Mouse (Mus musculus) layer of hippocampus, adult 18-20 months (tissue): ENCODE data around the gene Mmaa. TPM values are rescaled to one million over a fixed set of nuclear protein-coding genes. Genes with fewer than 3 reads are reported as not detected.

Experiments used
- DNase-seq, 2 experiments: peaks; one replicate each; pipeline ENCODE4 v3.0.0; 2022; ENCODE audit warnings: low spot score in 2 of 2
- total RNA-seq, 2 experiments: library from RNA; stranded (reverse); gene quantifications; 2 replicates each; pipeline ENCODE4 v1.2.3; 2021

The Mmaa gene
- total RNA-seq, 2 experiments from 2014 or later = 24.5 to 25.0 TPM

DNA sequence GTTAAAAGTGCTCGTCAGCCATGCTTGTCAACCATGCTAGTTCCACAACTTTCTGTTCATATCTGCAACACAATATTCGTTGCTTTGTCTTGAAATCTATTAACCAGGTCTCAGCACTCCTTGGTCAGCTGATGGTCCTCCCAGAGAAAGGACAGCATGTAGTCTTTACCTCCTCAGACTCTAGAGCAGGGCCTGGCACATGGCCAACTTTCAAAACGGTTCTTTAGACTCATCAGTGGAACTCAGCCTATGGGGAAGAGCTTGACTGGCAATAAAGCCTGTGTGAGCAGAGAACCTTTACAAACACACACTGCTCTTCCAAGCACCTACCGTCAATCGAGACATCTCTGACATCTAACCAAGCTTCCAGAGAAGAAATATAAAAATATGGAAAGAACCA is 5.1 kb downstream of the Mmaa start:
- no peak for DNase-seq

DNA sequence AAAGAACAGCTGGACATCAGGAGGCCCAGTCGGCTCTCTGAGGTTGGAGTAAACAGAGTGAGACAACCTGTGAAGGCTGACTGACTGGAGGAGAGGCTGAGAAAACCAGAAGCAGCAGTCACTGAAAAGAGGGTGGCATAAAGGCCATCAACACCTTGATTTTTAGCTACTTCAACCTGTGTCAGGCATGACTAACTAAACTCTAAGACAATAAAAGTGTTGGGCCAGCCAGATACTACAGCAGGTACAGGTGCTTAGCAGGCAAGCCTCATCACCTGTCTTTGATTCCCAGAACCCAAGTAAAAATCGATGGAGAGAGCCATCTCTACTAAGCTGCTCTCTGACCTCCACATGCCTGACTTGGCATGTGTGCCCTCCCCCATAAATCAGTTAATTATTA is 6.1 kb downstream of the Mmaa start:
- no peak for DNase-seq

DNA sequence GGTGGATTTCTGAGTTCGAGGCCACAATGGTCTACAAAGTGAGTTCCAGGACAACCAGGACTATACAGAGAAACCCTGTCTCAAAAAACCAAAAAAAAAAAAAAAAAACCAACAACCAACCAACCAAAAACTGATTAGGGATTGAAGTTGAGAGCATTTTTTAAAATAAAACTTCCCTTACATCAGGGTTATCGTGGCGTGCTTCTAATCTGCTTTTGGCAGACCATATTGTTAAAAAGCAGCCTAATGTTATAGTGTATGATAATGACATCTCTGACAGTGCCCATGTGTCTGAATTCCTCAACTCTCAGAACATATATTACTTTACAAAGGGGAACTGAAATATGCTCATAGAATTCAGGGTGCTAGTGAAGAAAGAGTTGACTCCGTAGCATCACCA is 6.5 kb downstream of the Mmaa start:
- no peak for DNase-seq

DNA sequence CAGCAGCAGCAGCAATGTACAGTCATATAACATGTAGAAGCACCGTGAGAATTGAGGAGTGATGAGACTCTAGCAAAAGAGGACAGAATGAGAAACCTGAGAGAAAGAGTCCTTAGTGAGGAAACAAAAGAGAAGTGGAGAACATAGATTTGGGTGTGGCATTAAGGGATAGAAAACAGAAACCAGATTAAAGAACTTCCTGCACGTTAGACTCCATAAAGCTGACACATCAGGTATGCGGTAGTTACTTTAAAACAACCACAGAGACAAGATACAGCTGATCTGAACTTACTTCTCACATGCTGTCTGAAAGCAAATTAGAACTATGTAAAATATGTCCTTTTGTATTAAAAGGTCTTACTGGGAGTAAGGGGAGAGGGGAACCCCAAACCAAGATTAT is 8.3 kb downstream of the Mmaa start:
- no peak for DNase-seq

DNA sequence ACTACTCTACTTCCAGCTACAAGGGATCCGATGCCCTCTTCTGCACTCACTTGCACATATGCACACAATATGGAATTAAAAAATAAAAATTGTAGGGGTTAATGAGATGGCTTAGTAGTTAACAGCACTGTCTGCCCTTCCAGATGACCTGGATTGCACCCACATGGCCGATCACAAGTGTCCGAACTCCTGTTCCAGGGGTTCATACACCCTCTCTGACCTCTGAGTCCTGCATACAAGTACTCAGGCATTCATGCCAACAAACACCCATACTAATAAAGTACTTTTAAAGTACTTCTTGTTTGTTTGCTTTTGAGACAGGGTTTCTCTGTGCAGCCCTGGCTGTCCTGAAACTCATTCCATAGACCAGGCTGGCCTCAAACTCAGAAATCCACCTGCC is 10.1 kb downstream of the Mmaa start:
- DNase-seq = no peak

DNA sequence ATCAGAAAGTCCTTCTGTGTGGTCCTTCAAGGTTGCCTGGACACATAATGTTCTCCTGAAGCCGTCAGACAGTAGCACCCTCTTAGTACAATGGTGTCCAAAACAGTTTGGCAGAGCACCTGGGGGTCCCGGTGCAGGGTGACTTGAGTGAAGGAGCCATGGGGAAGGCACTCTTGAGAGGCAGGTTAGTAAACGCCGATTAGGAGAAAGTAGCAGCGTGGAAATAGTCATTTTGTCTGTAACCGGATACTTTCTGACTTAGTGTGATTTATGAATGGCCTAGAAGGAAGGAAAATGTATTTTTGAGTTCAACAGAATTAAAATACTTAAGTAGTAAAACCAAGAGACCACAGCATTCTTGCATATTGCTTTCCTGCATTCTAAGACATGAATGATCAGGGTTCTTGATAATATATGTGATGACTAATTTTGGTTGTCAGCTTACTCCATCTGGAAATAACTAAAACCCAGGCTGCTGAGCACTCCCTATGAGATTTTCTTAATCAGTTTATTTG is 13.3 kb downstream of the Mmaa start:
- no peak for DNase-seq

DNA sequence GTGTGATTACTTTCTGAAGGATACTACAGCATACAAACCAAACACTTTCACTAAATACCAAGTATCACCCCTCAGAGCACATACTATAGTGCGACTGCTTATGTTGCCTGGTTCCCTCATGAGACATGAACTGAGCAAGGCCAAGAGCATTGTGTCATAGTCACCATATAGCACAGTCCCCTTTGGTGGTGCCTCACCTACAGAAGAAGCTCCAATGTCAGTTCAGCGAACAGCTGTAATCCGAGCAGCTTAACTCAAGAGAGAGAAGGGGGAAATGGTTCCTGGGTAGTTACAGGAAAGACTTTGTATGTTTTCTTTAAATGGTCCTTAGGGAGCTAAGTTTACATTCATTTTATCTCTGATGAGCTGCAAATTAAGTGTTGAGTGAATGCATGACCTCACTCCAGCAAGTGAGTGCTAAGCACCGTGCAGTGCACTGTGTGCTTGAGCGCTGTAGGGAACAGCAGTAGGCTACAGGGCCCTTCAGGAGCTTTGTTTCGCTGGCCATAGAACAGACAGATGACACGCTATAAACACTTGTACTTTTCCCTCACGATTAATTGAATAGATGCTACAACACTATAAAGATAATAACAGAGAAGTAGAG is 17.4 kb downstream of the Mmaa start:
- DNase-seq = no peak

DNA sequence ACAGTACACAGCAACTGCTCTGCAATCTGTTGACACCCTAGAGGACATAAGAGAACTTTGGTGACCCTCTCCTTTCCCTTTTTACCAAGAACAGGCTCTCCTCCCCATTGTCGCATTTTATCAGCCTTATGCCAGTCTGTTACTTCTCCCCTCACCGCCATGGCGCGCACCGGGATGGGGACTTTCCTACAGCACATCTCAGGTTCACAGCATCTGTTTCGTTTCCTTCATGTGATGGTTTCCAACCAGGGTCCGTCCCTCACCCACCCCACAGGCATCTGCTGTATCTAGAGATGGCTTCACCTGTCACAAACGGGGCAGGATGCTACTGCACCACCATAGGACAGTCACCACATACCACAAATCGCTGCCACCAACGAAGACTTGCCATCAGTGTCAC is 19.8 kb downstream of the Mmaa start:
- no peak for DNase-seq

DNA sequence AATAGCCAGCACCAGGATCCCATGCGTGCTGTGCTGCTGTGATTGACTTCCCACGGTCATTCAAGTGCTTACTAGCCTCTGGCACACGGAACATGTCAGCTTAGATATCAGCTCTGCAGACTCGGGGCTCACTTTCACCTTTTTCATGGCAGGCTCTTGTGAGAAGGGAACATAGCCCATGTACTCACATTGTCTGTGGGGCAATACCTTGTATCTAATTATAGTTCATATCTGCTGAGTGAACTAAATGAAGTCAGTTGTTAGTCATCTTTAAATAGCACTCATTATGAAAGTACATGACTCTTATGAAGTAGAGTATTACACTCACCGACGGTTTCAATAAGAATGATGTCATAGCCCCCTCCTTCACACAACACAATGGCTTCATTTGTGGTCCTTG is 21.0 kb downstream of the Mmaa start:
- DNase-seq = no peak

DNA sequence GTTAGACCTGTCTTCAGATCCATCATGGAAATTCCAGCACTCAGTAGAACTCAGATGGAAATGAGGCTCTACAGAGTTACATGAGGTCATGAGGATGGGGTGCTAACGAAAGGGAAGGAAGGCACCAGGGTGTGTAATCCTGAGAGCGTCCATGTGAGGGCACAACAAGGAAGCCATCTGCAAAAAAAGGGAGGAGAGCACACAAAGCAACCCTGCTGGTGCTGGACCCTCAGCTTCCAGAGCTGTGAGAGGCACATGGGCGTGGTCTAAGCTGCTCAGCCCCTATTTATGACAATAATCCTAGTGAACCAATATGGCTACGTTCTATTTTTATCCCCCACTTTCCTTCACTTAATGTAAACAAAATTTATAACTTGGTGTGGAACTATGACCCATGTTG is 22.1 kb downstream of the Mmaa start:
- no peak for DNase-seq

DNA sequence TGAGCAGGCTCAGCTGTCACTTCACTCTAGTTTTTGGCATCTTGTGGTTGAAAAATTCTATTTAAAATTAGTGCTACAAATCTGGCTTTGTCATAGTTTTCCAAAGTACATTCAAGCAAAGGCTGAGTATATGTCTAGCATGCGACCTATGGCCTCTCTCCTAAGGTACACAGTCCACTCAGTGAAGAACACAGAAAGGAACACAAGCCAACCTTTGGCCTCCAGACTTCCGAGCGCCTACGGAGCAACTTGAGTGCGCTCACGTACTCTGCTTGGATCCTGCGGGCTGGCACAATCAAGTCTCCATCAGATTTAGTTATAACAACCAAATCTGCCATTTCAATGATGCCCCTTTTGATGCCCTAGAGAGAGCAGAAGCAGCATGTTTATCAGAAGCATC is 25.8 kb downstream of the Mmaa start:
- DNase-seq = no peak

DNA sequence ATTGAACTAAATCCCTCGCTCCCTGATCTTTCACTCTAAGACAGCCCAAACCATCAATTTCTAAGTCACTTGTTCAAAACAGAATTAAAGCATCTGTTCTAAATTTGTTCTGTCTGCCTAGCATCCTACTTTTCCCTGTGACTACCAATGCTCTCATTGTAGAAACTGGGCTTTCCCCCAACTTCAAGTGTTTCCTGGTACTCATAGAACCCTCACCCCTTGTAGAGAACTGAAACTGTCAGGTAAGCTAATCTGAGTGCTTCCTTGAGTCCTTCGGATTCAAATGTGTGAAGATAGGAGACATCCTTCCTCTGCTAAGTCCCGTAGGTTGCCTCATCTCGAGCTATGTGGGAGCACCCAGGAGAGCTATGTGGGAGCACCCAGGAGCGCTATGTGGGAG is 32.8 kb downstream of the Mmaa start:
- no peak for DNase-seq

DNA sequence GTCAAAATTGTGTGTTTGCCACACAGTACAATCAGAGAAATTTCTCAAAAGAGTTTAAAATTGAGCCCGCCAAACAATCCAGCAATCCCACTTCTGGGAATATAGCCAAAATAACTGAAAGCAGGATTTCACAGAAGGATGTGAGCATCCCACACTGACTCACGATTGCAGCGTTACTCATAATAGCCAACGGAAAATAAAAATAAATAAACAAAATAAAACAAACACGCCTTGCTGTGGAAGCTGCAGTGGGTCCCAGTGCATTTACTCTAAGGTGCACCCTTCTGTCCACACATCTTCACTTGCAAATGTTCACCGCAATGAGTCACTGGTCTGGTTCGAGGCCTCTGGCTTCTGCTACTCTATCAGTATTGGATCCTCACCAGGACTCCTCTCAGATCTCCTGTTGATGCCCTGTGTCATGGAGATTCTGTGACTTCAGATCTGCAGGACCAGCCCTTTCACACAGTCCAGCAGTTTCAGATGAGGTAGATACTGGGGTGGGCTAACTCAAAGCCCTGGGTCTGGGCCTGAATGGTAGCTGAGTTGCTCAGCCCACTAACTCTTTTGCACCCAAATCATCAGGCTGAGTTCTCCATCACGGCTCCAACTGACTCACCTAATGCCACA is 38.5 kb downstream of the Mmaa start:
- DNase-seq = peak in 1 of 2 experiments; percentile 33

DNA sequence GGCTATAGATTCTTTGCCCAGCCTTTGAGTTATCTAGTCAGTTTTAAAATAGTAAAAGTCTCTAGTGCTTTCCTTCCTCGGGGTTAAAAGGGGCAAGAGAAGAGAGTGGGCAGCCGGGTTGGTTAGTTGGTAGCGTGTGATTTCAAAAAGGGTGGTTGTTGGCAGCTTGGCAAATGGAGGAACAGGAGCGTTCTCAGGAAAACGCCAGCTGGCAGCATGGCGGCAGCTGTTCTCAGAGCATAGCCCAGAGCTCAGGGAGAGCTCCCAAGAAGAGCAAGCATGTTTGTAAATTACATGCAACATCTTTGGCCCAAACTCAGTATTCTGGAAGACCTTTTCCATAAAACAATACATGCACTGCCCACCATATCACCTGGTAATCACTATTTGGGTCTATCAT is 41.0 kb downstream of the Mmaa start:
- peak in 1 of 2 experiments; percentile 51 for DNase-seq

DNA sequence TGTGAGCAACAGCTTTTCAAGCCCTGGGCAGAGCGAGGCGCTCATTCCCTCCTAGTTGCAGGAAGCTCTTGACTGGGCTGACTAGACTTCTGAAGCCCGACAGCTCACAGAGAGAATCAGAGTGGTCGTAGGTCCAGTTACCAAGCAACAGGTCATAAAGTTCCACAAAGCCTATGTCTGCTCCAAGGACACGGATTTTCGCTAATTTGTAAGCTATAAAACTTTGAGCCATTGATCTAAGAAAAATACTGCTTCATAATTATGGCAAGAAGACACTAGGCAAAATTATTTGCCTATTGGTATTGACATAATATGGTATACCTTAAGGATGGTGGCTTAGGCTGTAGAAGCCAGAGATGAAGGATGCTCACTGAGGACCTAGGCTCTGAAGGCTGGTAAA is 46.3 kb downstream of the Mmaa start, which contains the start of gene 1700011L22Rik:
Gene 1700011L22Rik, minus strand, starts transcription at position 101 of the 400 bp plus-strand sequence.
- DNase-seq = no peak

DNA sequence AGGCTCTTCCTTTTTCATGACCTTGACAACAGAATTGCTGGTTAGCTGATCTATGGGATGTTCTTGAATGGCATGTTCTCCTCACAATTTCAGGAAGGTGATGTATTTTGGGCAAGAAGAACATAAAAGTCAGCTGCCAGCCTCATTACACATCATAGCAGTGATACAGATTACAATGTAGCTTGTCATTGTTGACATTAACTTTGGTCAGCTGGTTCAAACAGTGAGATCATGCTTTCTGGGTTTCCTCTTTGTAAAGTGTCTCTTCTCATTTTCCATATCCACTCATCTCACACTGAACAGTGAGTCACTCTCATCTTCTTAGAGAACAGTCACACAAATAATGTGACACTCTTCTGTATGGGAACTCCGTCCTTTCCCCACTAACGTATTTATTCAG is 51.3 kb downstream of the Mmaa start:
- DNase-seq = no peak

DNA sequence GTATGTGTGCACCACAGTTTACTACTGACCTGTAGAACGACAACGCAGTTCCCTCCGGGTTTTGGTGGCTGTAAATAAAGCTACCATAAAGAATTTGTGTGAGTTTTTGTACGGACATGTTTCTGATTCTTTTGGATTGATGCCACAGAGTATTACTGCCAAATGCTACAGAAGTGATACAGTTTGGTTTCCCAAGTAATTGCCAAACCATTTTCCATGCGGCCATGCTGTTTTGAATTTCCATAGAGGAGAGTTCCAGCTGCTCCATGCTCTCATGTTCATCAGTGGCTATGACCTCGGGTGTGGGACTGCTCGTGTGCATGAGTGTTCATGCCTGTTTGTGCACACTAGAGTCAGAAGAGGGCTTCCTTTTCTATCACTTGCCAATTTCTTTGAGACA is 54.7 kb downstream of the Mmaa start:
- DNase-seq = no peak

DNA sequence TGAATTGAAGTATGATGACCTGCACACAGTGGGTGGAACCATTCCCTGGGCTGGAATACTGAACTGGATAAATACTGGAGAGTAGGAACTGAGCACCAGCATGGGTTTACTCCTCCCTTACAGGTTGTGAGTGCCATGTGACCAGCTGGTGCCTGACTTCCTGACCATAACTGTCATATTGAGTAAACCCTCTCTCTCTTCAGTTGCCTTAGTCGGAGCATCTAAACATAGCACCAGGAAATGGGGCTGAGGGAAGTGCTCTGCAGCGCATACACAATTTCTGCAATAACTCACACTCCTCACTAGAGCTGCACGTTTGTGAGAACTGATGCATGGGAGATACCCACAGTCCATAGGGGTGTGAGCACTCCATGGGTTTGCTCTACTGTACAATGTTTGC is 55.4 kb downstream of the Mmaa start:
- DNase-seq = no peak

DNA sequence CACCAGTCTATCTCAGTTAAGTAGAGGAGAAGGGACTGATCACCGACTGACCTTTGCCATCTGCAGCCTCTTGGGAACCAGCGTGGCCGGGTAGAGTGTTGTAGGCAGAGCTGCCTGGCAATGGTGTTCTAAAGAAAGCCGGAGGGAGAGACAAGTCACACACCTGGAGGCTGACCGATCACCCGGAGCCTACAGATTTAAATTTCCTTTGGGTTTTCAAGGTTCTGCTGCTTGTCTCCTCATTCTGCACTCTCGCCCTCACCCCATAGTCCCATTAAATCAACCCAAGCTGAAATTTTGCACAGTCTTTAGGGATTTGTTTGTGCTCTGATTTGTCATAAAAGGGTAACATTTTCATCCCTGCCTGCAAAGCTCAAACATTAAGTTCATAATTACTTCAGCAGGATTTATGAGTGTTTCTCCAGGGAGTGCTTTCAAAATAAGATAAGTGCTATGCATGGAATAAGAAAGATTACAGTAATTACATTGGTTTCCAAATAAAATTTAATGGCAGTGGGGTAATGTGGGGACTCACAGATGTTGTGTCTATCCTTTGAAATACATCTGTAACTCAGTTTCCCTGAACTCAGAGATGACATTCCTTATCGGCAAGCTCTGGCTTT is 65.4 kb downstream of the Mmaa start:
- no peak for DNase-seq

DNA sequence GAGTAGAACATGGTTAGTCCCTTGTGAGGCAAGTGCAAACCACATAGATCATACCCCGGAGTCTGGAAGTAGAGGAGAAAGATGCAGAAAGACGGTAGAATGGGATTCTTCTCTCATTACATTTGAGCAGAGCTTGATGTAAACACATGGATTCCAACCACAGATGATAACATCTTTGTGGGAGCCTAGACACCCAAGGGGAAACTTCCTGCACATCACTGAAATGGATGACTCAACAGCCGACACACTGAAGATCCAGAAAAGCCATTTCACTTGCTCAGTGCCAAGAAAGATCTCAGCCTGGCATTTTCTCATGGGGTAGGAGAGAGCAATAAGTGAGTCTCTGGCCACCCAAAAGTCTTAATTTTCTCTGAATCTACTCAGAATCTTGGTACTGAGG is 66.8 kb downstream of the Mmaa start:
- DNase-seq = no peak

DNA sequence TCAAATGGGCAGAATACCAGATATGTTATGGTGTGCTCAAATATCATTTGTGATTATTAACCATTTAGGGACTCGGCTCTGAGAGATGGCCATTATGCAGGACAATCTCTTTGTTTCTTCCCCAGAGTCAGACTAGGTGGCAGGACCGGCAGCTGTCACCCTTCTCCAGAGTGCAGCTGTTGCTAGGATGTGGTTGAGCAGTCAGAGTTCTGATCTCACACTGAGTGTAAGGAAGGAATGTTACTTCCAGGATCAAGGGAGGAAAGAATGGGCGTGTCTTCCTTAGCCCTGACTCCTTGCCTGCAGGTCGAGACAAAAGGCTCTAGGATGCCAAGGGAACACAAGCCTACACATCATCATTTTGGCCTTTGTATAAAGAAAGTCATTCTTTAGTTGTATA is 67.5 kb downstream of the Mmaa start:
- DNase-seq = no peak

DNA sequence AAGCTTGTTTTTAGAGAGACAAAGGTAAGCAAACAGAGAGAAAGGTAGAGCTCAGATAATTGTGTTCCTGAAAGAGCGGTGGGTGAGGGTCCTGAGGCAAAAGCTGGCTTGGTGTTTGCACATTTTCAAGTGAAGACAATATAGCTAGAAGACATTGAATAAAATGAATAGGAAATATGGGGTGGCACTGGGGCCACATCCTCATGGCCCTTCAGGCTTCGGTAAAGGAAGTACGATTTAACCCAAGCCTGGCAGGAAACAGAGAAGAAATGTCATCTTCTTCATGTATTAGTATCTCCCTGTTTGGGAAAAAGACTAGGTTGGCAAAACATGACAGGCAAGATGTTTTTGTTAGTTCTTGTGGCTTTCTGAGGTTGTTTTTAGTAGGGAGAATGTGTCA is 68.7 kb downstream of the Mmaa start:
- no peak for DNase-seq

DNA sequence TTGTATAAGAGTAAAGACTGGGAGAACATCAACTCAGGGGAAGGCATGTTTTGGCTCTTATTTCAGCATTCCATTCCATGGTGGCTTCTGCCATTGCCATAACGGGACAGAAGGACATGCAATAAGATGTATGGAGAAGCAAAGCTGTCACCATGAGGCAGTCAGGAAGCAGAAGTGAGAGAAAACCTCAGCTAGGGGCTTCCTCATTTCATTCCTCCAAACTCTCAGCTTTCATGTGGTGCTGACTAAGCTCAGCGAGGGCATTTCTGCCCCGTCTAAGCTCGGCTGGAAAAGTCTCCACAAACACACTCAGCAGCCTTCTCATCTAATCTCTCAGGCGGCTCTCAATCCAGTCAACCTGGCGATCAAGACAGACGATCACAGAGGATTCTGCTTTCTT is 69.2 kb downstream of the Mmaa start:
- no peak for DNase-seq
